ENCODE assay signal across 9 mouse cellular contexts in genomic region chr13:56612331-56612730, GRCm38 (mm10). TPM values are rescaled to one million over a fixed set of nuclear protein-coding genes. Genes with fewer than 3 reads are reported as not detected.
DNase-seq lines count a peak whose midpoint lies in the region; TF ChIP-seq lines count a peak whose summit lies in the region.
"Had no signal": no experiment of that assay in that cellular context is flagged by ENCODE, and none has a peak within 500 bp of the region (broad histone marks: within the 10 kb centered on the region; RNA-seq: fewer than 3 reads in every experiment).

No protein-coding gene starts in this region.

- TF ChIP-seq EP300 in heart, adult 2 months (IDR thresholded peaks at IDR 0.05; ENCODE audit: insufficient read depth, low read depth, low read length) = no peak

- intact Hi-C loops in heart, adult 2 months (cut with DNase I) = loop anchor here (2.0 kb wide), 1 partner anchor 38 kb away; no protein-coding TSS in a partner anchor

- TF ChIP-seq POLR2A in heart, adult 2 months (IDR thresholded peaks at IDR 0.05; ENCODE audit: insufficient read depth, low read depth, low read length) = no peak

- H3K79me2 ChIP-seq in heart, adult 2 months (replicated peaks; ENCODE audit: control insufficient read depth, insufficient read depth, low read length) = no peaks in the 10 kb centered on the region

- no peaks in the 10 kb centered on the region for H3K36me3 ChIP-seq in heart, adult 2 months (ENCODE audit: control insufficient read depth, insufficient read depth, low read length)
- no peaks in the 10 kb centered on the region for H3K36me3 ChIP-seq in E14TG2a.4 (ENCODE audit: insufficient read depth, low read length)
- H3K36me3 ChIP-seq: forebrain, embryonic 12.5 days had no signal

- H3K9ac ChIP-seq in heart, adult 2 months (ENCODE audit: low read depth, low read length) = peak overlapping the region; percentile 25; the same call in 1 of the 2 replicates
- H3K9ac ChIP-seq: forebrain, embryonic 12.5 days had no signal

- peak in 1 of 2 experiments; percentile 45 for DNase-seq in heart, adult 2 months
- DNase-seq in heart, adult 8-10 months (ENCODE audit: low spot score) = no peak
- peak; percentile 35 for DNase-seq in fibroblast of lung, adult 2 months (ENCODE audit: low read depth)
- DNase-seq in kidney, postnatal 4 days = peak; percentile 61 to 70
- DNase-seq in cerebellum, postnatal 10 days = no peak
- DNase-seq in frontal cortex, postnatal 14 days (ENCODE audit: low spot score in 2 of 2) = no peak
- no peak for DNase-seq in urinary bladder, postnatal 10 days (ENCODE audit: low spot score)

- H3K9me3 ChIP-seq in E14TG2a.4 (ENCODE audit: low read length) = no peaks in the 10 kb centered on the region
- H3K9me3 ChIP-seq: forebrain, embryonic 12.5 days had no signal

- WGBS in heart, adult 2 months = 18% methylated on average over 10 of the region's 10 CpGs

- TF ChIP-seq CTCF in heart, adult 2 months (IDR thresholded peaks at IDR 0.05) = no peak
- no peak for TF ChIP-seq CTCF in E14TG2a.4 (conservative IDR thresholded peaks at IDR 0.05; ENCODE audit: low read length)

- H3K27me3 ChIP-seq in heart, adult 2 months (ENCODE audit: control insufficient read depth, insufficient read depth, low read length) = peaks cover 3% of the 10 kb centered on the region; the same call in 1 of the 2 replicates
- H3K27me3 ChIP-seq in E14TG2a.4 (ENCODE audit: insufficient read depth, low read length) = peaks cover 57% of the 10 kb centered on the region

- peak overlapping the region; percentile 3 for H3K27ac ChIP-seq in heart, adult 2 months

- no peak overlapping the region for H3K4me3 ChIP-seq in heart, adult 2 months
- H3K4me3 ChIP-seq in E14TG2a.4 (replicated peaks; ENCODE audit: low read length) = peak overlapping the region; percentile 39
- H3K4me3 ChIP-seq: forebrain, embryonic 12.5 days had no signal

- peaks cover 25% of the 10 kb centered on the region for H3K4me1 ChIP-seq in heart, adult 2 months (ENCODE audit: control insufficient read depth, insufficient read depth, low read length)
- peaks cover 97% of the 10 kb centered on the region for H3K4me1 ChIP-seq in E14TG2a.4 (replicated peaks; ENCODE audit: low read depth, low read length)

RNA-seq across cellular contexts. Expression of gene Tgfbi, which starts 3.0 kb away (rescaled TPM):
- 10 to 100 TPM; 19.7 to 20.9 TPM for total RNA-seq in heart, adult 2 months (2021)
- 22.1 and 22.2 TPM in 2 replicates for polyA plus RNA-seq in heart, adult 2 months (2012; rRNA removed)
- 10 to 100 TPM; 10.2 to 16.8 (median 14.4) TPM for total RNA-seq in heart, adult 8-10 months (2022)

Comparison
In these comparisons a context has a peak if more than half of its experiments do, and no peak if none do; other contexts are left out.
1. DNase-seq: peak in fibroblast of lung, adult 2 months (single experiment) and kidney, postnatal 4 days (2 of 2); none in heart, adult 8-10 months (single experiment), cerebellum, postnatal 10 days (0 of 2), frontal cortex, postnatal 14 days (0 of 2) and urinary bladder, postnatal 10 days (single experiment).